9 mouse cellular contexts compared by ENCODE assay signal in genomic region chrX:142540264-142540663, GRCm38 (mm10).
DNase-seq lines count a peak whose midpoint lies in the region; ATAC-seq and TF ChIP-seq lines count a peak whose summit lies in the region.
"Had no signal": no experiment of that assay in that cellular context is flagged by ENCODE, and none has a peak within 500 bp of the region (broad histone marks: within the 10 kb centered on the region; RNA-seq: fewer than 3 reads in every experiment).

No protein-coding gene starts in this region.

- no peaks in the 10 kb centered on the region for H3K36me3 ChIP-seq in G1E (replicated peaks)
- H3K36me3 ChIP-seq in heart, postnatal 0 days (replicated peaks; ENCODE audit: control insufficient read depth, insufficient read depth, low read length): no peaks in the 10 kb centered on the region
- no peaks in the 10 kb centered on the region for H3K36me3 ChIP-seq in lung, embryonic 15.5 days
- H3K36me3 ChIP-seq: limb, embryonic 15.5 days had no signal

- peak; percentile 41; the same call in 1 of the 2 replicates for TF ChIP-seq CTCF in G1E (IDR thresholded peaks at IDR 0.05; ENCODE audit: low read depth, low read length)
- peak; percentile 75 for TF ChIP-seq CTCF in heart, postnatal 0 days (IDR thresholded peaks at IDR 0.05; ENCODE audit: low read depth)
- TF ChIP-seq CTCF in olfactory bulb, adult 2 months (IDR thresholded peaks at IDR 0.05; ENCODE audit: insufficient read depth, low read depth, low read length): 0 out of 2 replicates have a peak, but pooled peaks have one; percentile 30

- no peaks in the 10 kb centered on the region for H3K27me3 ChIP-seq in G1E (ENCODE audit: insufficient read depth, low read length)
- H3K27me3 ChIP-seq in heart, postnatal 0 days (ENCODE audit: control insufficient read depth, insufficient read depth, low read length): no peaks in the 10 kb centered on the region
- no peaks in the 10 kb centered on the region for H3K27me3 ChIP-seq in lung, embryonic 15.5 days

- no peak for TF ChIP-seq POLR2A in olfactory bulb, adult 2 months (IDR thresholded peaks at IDR 0.05; ENCODE audit: insufficient read depth, low read depth, low read length)

- ATAC-seq in G1E (ENCODE audit: extremely low read depth, insufficient number of reproducible peaks, low FRiP score, poor library complexity, severe bottlenecking): no peak
- ATAC-seq in erythroid progenitor cell, adult 5-6 weeks (replicated peaks; ENCODE audit: low FRiP score, poor library complexity, severe bottlenecking): peak; percentile 75
- ATAC-seq in heart, postnatal 0 days (ENCODE audit: insufficient read depth, low read depth): no peak
- ATAC-seq in lung, embryonic 15.5 days (ENCODE audit: borderline replicate concordance, extremely low read depth, low FRiP score, low TSS enrichment): peak; percentile 49; the same call in 1 of the 2 replicates

- H3K27ac ChIP-seq in heart, postnatal 0 days (ENCODE audit: low read depth): no peak overlapping the region
- H3K27ac ChIP-seq in lung, embryonic 15.5 days: no peak overlapping the region
- H3K27ac ChIP-seq in olfactory bulb, adult 2 months (ENCODE audit: insufficient read depth, low read depth, low read length): no peak overlapping the region
- H3K27ac ChIP-seq: limb, embryonic 15.5 days had no signal

- H3K4me3 ChIP-seq in G1E (ENCODE audit: low read depth, low read length): no peak overlapping the region
- H3K4me3 ChIP-seq in heart, postnatal 0 days (ENCODE audit: low read depth, low read length): no peak overlapping the region
- no peak overlapping the region for H3K4me3 ChIP-seq in lung, embryonic 15.5 days
- H3K4me3 ChIP-seq in olfactory bulb, adult 2 months (ENCODE audit: insufficient read depth, low read depth, low read length): no peak overlapping the region
- H3K4me3 ChIP-seq: limb, embryonic 15.5 days had no signal

- H3K4me2 ChIP-seq in heart, postnatal 0 days (ENCODE audit: low read depth, low read length): peak overlapping the region; percentile 43; the same call in 1 of the 2 replicates
- H3K4me2 ChIP-seq in lung, embryonic 15.5 days: peak overlapping the region; percentile 22; the same call in 1 of the 2 replicates
- H3K4me2 ChIP-seq: limb, embryonic 15.5 days had no signal

- H3K9me3 ChIP-seq in G1E (replicated peaks): no peaks in the 10 kb centered on the region
- no peaks in the 10 kb centered on the region for H3K9me3 ChIP-seq in heart, postnatal 0 days (replicated peaks; ENCODE audit: control insufficient read depth, low read length)
- no peaks in the 10 kb centered on the region for H3K9me3 ChIP-seq in lung, embryonic 15.5 days
- H3K9me3 ChIP-seq: limb, embryonic 15.5 days had no signal

- no peak for TF ChIP-seq EP300 in heart, postnatal 0 days (IDR thresholded peaks at IDR 0.05; ENCODE audit: low read depth)

- H3K4me1 ChIP-seq in G1E (ENCODE audit: insufficient read depth, low read depth, low read length): peaks cover 36% of the 10 kb centered on the region
- no peaks in the 10 kb centered on the region for H3K4me1 ChIP-seq in heart, postnatal 0 days (ENCODE audit: control insufficient read depth, insufficient read depth)
- no peaks in the 10 kb centered on the region for H3K4me1 ChIP-seq in lung, embryonic 15.5 days
- no peaks in the 10 kb centered on the region for H3K4me1 ChIP-seq in olfactory bulb, adult 2 months (ENCODE audit: control insufficient read depth, insufficient read depth, low read length)
- H3K4me1 ChIP-seq: limb, embryonic 15.5 days had no signal

- 15% methylated on average over 7 of the region's 7 CpGs for WGBS in heart, postnatal 0 days
- WGBS in lung, embryonic 15.5 days: 13% methylated on average over 7 of the region's 7 CpGs
- WGBS in olfactory bulb, adult 2 months: 22% methylated on average over 7 of the region's 7 CpGs

- peak; percentile 4 for DNase-seq in G1E (ENCODE audit: low spot score)
- DNase-seq in brain, embryonic 18.5 days (ENCODE audit: low read depth, low spot score): peak; percentile 28
- peak; percentile 40 for DNase-seq in heart, postnatal 0 days (ENCODE audit: low spot score)
- DNase-seq in kidney, postnatal 14 days: peak; percentile 54
- peak; percentile 28 for DNase-seq in thymus, postnatal 25 days

- H3K9ac ChIP-seq in heart, postnatal 0 days (replicated peaks; ENCODE audit: low read depth, low read length): no peak overlapping the region
- no peak overlapping the region for H3K9ac ChIP-seq in lung, embryonic 15.5 days
- H3K9ac ChIP-seq: limb, embryonic 15.5 days had no signal

Comparison
In these comparisons a context has a peak if more than half of its experiments do, and no peak if none do; other contexts are left out.
1. ATAC-seq: peak in erythroid progenitor cell, adult 5-6 weeks (single experiment) and lung, embryonic 15.5 days (single experiment); none in G1E (single experiment) and heart, postnatal 0 days (single experiment).
2. DNase-seq: peak in every context shown above with its lines; median percentile 54 in kidney, postnatal 14 days; 40 in heart, postnatal 0 days; 28 in brain, embryonic 18.5 days; 28 in thymus, postnatal 25 days; 4 in G1E.
3. Peak in every context shown above with its lines, with median percentiles within 50 percentile points of each other: CTCF ChIP-seq.